ENCODE assay signal across 9 mouse cellular contexts in genomic region chr11:6599011-6599681, GRCm38 (mm10). TPM values are rescaled to one million over a fixed set of nuclear protein-coding genes. Genes with fewer than 3 reads are reported as not detected.
DNase-seq lines count a peak whose midpoint lies in the region; ATAC-seq lines count a peak whose summit lies in the region.
"Had no signal": no experiment of that assay in that cellular context is flagged by ENCODE, and none has a peak within 500 bp of the region (broad histone marks: within the 10 kb centered on the region; RNA-seq: fewer than 3 reads in every experiment).

No protein-coding gene starts in this region.

- H3K4me3 ChIP-seq in liver, embryonic 11.5 days (ENCODE audit: low read depth, low read length), result peak overlapping the region; percentile 25

- peaks cover 48% of the 10 kb centered on the region for H3K4me1 ChIP-seq in liver, embryonic 11.5 days (replicated peaks; ENCODE audit: control insufficient read depth, insufficient read depth, low read length)

- H3K27ac ChIP-seq in liver, embryonic 11.5 days (ENCODE audit: low read depth, low read length), result peak overlapping the region; percentile 28

- H3K36me3 ChIP-seq in liver, embryonic 11.5 days (ENCODE audit: control insufficient read depth, insufficient read depth, low read length), result peaks cover 22% of the 10 kb centered on the region

- H3K9ac ChIP-seq in liver, embryonic 11.5 days (ENCODE audit: low read depth, low read length), result peak overlapping the region; percentile 44

- no peaks in the 10 kb centered on the region for H3K9me3 ChIP-seq in liver, embryonic 11.5 days (ENCODE audit: control insufficient read depth, low read length)

- H3K4me2 ChIP-seq in liver, embryonic 11.5 days, result peak overlapping the region; percentile 44

- no peak for ATAC-seq in cerebellum, adult (ENCODE audit: insufficient number of reproducible peaks, low FRiP score, low TSS enrichment)
- peak; percentile 44; the same call in 1 of the 2 replicates for ATAC-seq in liver, embryonic 11.5 days (replicated peaks; ENCODE audit: low FRiP score)

- peak; percentile 61 for DNase-seq in cerebellum, adult 11-12 months
- peak; percentile 58 to 82 for DNase-seq in spleen, postnatal 10 days (ENCODE audit: low spot score in 2 of 2)
- no peak for DNase-seq in spleen, adult 18-20 months
- no peak for DNase-seq in liver, embryonic 11.5 days (ENCODE audit: low spot score)
- DNase-seq in retina, postnatal 1 day, result peak; percentile 74
- DNase-seq in urinary bladder, postnatal 14 days (ENCODE audit: low spot score), result no peak
- no peak for DNase-seq in urinary bladder, postnatal 36 days (ENCODE audit: low spot score in 2 of 2)

- WGBS in liver, embryonic 11.5 days, result 36% methylated on average over 27 of the region's 27 CpGs

- H3K27me3 ChIP-seq in liver, embryonic 11.5 days (replicated peaks; ENCODE audit: control insufficient read depth, insufficient read depth, low read length), result peaks cover 19% of the 10 kb centered on the region

RNA-seq across cellular contexts. Expression of gene Nacad, which starts 6.7 kb away (rescaled TPM):
- 2.9 and 3.6 TPM in 2 replicates for polyA plus RNA-seq in liver, embryonic 11.5 days (2014; fragmentation: Nextera tagmentation; extraction: Ambion mirVana)

RNA-seq across cellular contexts. Expression of gene Tbrg4, which starts 26.7 kb away (rescaled TPM):
- polyA plus RNA-seq in liver, embryonic 11.5 days (2014; fragmentation: Nextera tagmentation; extraction: Ambion mirVana), result 94.3 and 103 TPM in 2 replicates

RNA-seq across cellular contexts. Expression of gene Wap, which starts 39.3 kb away (rescaled TPM):
- not detected in 2 replicates for polyA plus RNA-seq in liver, embryonic 11.5 days (2014; fragmentation: Nextera tagmentation; extraction: Ambion mirVana)
- polyA plus RNA-seq: intestine, embryonic 14.5 days had no signal

RNA-seq across cellular contexts. Expression of gene Ccm2, which starts 52.5 kb away (rescaled TPM):
- polyA plus RNA-seq in liver, embryonic 11.5 days (2014; fragmentation: Nextera tagmentation; extraction: Ambion mirVana), result 74.5 and 82.1 TPM in 2 replicates

RNA-seq across cellular contexts. Expression of gene Ramp3, which starts 59.2 kb away (rescaled TPM):
- 0.34 and 0.53 TPM in 2 replicates for polyA plus RNA-seq in liver, embryonic 11.5 days (2014; fragmentation: Nextera tagmentation; extraction: Ambion mirVana)

Comparison
In these comparisons a context has a peak if more than half of its experiments do, and no peak if none do; other contexts are left out.
1. DNase-seq: peak in cerebellum, adult 11-12 months (single experiment), spleen, postnatal 10 days (2 of 2) and retina, postnatal 1 day (single experiment); none in spleen, adult 18-20 months (0 of 2), liver, embryonic 11.5 days (single experiment), urinary bladder, postnatal 14 days (single experiment) and urinary bladder, postnatal 36 days (0 of 2).